Mouse (Mus musculus): ENCODE data around the gene Sdccag8.

Gene Sdccag8

GRCm38 (mm10) chr1:176982671-176983070 is 168.2 kb downstream of the Sdccag8 start:
- no peak for DNase-seq (ENCODE audit: low read depth, low spot score)

GRCm38 (mm10) chr1:176985691-176986090 is 171.2 kb downstream of the Sdccag8 start:
- DNase-seq (ENCODE audit: low read depth, low spot score): no peak

GRCm38 (mm10) chr1:176986275-176986674 is 171.8 kb downstream of the Sdccag8 start:
- DNase-seq (ENCODE audit: low read depth, low spot score): no peak

DNA sequence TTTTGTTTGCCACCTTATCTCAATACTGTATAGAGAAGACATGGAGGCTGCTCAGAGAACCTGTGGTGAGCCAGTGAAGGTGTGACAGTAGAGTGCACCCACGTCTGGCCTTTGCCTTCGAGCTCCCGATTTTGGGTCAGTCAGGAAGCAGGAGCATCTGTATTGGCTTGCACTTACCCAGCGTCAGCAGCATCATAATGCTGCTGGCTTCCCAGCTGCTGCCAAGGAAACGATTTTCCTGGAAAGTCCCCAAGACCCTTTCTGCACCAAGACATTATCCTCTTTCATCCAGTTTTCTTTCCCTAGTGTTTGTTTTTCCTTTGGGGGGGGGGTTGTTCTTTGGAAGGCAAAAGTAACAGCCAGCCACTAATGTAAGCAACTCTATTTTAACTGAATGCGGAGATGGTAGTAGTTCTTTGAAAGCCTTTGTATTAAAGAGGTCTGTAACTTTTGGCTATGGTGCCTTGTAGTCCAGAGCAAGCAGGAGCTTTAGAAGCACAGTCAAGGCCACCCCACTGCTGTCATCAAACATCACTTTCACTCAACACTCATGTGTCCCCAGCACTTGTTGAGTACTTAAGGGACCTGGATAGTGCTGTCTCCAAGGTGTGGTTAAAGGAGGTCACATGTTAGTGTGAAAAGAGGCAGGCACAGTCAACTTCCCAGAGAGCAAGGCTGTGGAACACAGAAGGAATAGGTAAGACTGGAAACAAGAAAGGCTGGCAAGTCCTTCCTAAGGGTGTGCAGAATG is 172.7 kb downstream of the Sdccag8 start:
- no peak for DNase-seq (ENCODE audit: low read depth, low spot score)

DNA sequence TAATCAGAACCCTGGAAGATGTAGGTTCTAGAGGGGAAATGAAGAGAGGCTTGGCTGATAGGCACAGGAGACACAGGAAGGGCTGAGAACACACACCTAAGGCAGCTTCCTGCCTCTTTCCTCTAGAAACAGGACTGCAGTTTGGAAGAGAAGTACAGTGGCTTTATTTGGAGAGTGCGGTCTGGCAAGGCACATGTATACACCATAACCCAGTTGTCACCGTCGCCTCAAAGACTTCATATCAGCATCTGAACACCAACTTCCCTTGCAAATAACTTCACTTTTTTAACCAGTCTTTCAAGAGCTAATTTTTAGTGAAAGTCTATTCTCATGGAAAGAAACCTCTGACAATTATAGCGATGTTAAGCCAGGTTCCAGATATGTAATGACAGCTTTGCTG is 177.0 kb downstream of the Sdccag8 start:
- DNase-seq (ENCODE audit: low read depth, low spot score): no peak

GRCm38 (mm10) chr1:176992517-176992916 is 178.1 kb downstream of the Sdccag8 start:
- no peak for DNase-seq (ENCODE audit: low read depth, low spot score)

- no peak for DNase-seq (ENCODE audit: low read depth, low spot score)
Measured at GRCm38 (mm10) chr1:176993141-176994010, 178.9 kb downstream of the Sdccag8 start.

- no peak for DNase-seq (ENCODE audit: low read depth, low spot score)
Measured at GRCm38 (mm10) chr1:176994087-176994486, 179.6 kb downstream of the Sdccag8 start.

- no peak for DNase-seq (ENCODE audit: low read depth, low spot score)
Measured at GRCm38 (mm10) chr1:176994707-176995418, 180.4 kb downstream of the Sdccag8 start.

- DNase-seq (ENCODE audit: low read depth, low spot score): no peak
Measured at GRCm38 (mm10) chr1:176995419-176995775, 180.9 kb downstream of the Sdccag8 start.

- DNase-seq (ENCODE audit: low read depth, low spot score): no peak
Measured at GRCm38 (mm10) chr1:176996166-176996565, 181.7 kb downstream of the Sdccag8 start.

- DNase-seq (ENCODE audit: low read depth, low spot score): no peak
Measured at GRCm38 (mm10) chr1:176996630-176997201, 182.3 kb downstream of the Sdccag8 start.

DNA sequence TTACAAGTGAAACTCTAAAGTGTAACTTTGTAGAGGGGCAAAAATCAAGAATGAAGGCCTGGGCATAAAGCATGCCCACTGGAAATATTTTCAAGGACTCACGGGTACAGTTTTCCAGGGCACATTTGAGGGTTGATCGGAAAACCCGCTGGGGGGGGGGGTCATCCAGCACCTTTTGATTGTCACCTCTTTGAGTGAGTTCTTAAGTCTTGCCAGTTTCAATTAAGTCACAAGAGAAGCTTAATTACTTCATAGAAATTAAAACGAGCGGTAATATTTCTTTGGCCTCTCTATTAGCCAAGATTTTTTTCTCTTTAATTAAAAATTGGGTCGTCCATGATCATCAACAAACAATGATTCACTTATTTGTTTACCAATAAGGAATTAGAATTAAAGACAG is 182.8 kb downstream of the Sdccag8 start:
- no peak for DNase-seq (ENCODE audit: low read depth, low spot score)

DNA sequence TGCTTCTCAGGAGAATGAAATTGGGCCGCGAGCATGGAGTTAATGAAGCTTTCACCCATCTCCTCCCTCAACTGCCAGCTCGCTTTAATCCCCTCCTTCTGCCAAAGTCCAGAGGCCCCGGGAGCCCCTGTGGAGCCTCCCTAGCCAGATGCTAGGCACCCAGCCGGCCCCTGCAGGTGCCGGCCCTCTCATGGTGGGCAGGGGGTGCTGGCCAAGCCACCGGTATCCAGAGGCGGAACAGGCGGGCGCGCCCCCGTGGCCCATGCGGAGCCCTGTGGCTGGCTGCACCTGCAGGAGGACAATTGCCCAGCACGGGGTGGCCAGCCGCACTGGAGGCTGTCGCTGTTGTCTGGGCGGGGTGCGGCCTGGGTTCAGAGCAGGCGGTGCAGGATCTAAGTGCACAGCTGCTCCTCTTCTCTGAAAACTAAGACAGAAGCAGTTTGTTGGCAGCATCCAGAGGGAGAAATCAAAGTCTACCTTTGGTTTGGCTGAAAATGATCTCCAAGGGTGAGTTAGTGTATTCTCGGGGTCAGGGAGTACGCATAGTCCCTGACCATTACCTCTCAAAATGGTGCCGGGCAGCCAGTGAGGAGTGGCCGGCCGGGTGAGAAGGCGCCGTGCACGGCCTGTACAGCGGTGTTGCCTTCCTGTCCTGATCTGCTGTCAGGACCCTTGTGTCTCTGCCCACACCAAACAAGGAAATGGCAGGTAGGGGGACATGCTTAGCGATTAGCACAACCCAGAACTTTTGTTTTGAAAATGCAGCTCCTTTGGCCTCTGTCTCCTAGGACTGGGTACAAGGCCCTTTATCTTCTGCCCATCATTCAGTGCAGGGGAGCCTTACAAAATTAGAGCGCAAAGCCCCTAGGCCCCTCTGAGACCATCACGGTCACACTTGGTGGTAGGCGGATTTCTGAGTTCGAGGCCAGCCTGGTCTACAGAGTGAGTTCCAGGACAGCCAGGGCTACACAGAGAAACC is 183.5 kb downstream of the Sdccag8 start:
- no peak for DNase-seq (ENCODE audit: low read depth, low spot score)

- no peak for DNase-seq (ENCODE audit: low read depth, low spot score)
Measured at GRCm38 (mm10) chr1:176999011-176999410, 184.6 kb downstream of the Sdccag8 start.

GRCm38 (mm10) chr1:177002951-177003350 is 188.5 kb downstream of the Sdccag8 start:
- no peak for DNase-seq (ENCODE audit: low read depth, low spot score)

DNA sequence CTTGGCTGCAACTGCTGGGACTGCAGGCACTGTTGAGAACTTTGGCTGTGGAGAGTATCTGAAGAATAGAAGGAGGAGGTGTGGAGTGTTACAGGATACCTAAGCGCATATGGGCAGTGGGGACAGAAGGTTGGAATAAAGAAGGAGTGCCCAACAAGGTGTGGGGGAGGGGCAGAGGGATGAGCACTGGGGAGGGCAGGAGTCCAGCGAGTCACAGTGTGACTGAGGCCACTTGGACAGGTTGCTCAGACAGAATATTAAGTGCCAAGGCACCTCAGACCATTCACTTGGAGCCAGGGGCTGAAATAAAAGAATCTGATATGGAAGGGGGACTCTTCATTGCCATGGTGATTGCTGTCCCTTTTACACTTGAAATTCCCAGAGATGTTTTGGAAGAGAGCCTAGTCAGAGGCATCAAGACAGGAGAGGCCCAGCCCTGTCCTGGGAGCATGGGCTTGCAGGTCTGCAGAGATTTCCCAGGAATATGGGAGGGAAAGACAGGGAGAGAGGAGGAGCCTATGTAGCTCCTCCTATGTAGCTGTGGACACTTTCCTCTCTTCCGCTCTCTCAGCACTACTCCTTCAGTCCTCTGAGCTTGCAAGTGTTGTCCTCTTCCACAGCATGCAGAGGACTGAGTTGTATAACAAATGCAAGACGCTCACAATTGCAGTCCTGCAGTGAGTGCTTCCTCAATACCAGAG is 189.7 kb downstream of the Sdccag8 start:
- no peak for DNase-seq (ENCODE audit: low read depth, low spot score)

- no peak for DNase-seq (ENCODE audit: low read depth, low spot score)
Measured at GRCm38 (mm10) chr1:177007405-177007804, 192.9 kb downstream of the Sdccag8 start.

- DNase-seq (ENCODE audit: low read depth, low spot score): no peak
Measured at GRCm38 (mm10) chr1:177008777-177009176, 194.3 kb downstream of the Sdccag8 start.

DNA sequence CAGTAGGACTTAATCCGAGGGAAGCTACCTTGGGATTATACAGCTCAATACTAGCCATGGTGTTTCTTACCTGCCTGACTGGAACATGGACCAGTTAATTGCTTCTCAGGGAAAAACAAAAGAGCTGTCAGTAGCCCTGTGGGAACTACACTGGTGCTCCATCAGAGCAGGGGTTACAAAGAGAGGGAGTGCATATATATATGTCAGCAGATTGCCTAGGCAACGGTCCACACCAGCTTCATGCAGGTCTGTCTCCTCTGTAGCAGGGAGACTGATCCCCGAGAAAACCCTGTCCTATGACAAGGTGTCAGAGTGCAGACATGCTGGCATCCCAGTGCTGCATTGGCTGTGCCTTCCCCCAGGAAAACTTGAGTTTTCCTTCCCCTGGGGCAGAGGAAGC is 195.6 kb downstream of the Sdccag8 start:
- no peak for DNase-seq (ENCODE audit: low read depth, low spot score)
